8 mouse cellular contexts compared by ENCODE assay signal in genomic region chr7:71500719-71501118, GRCm38 (mm10).
DNase-seq lines count a peak whose midpoint lies in the region.

No protein-coding gene starts in this region.

- peak; percentile 92 for DNase-seq in heart, adult 11 months
- DNase-seq in heart, postnatal 25 days (ENCODE audit: low spot score): no peak
- DNase-seq in adrenal gland, postnatal 25 days: peak; percentile 2
- DNase-seq in heart, postnatal 36 days: peak; percentile 4 to 5
- DNase-seq in kidney, postnatal 36 days: peak; percentile 52 to 54
- no peak for DNase-seq in left cerebral cortex, adult 11 months (ENCODE audit: low spot score)
- no peak for DNase-seq in thymus, postnatal 0 days (ENCODE audit: low spot score)
- no peak for DNase-seq in layer of hippocampus, postnatal 25 days (ENCODE audit: extremely low spot score in 1 of 2, low spot score in 1 of 2)

- intact Hi-C loops in heart, postnatal 25 days (cut with DNase I): no loop called here
- intact Hi-C loops in heart, postnatal 36 days (cut with DNase I): loop anchor here (2.0 to 10.0 kb wide), 2 partner anchors 82 to 364 kb away; no protein-coding TSS in a partner anchor

Comparison
In these comparisons a context has a peak if more than half of its experiments do, and no peak if none do; other contexts are left out.
1. DNase-seq: peak in heart, adult 11 months (single experiment), adrenal gland, postnatal 25 days (single experiment), heart, postnatal 36 days (2 of 2) and kidney, postnatal 36 days (2 of 2); none in heart, postnatal 25 days (single experiment), left cerebral cortex, adult 11 months (single experiment), thymus, postnatal 0 days (single experiment) and layer of hippocampus, postnatal 25 days (0 of 2).